Mouse (Mus musculus) C2C12 (cell line): ENCODE results near the gene N4bp1. TPM values are rescaled to one million over a fixed set of nuclear protein-coding genes. Genes with fewer than 3 reads are reported as not detected.

Experiments
- H3K27me3 ChIP-seq: one replicate; pipeline ENCODE4 v1.6.1; 2011; ENCODE audit not compliant: control insufficient read depth, insufficient read depth, insufficient read length
- H3K36me3 ChIP-seq: one replicate; pipeline ENCODE4 v1.6.1; 2011; ENCODE audit not compliant: control insufficient read depth, insufficient read depth
- H3K4me3 ChIP-seq: one replicate; pipeline ENCODE4 v1.5.1; 2011; ENCODE audit warnings: mild to moderate bottlenecking, control low read depth; ENCODE audit not compliant: poor library complexity, insufficient read depth, severe bottlenecking
- H3K79me2 ChIP-seq: one replicate; pipeline ENCODE4 v1.6.1; 2011; ENCODE audit not compliant: control insufficient read depth, insufficient read depth
- H3K79me3 ChIP-seq: one replicate; pipeline ENCODE4 v1.6.1; 2011; ENCODE audit warnings: low read depth, control low read depth
- H3ac ChIP-seq: one replicate; pipeline ENCODE3; 2011; ENCODE audit warnings: low read depth; ENCODE audit not compliant: control insufficient read depth, insufficient read length
- CEBPB ChIP-seq: IDR thresholded peaks from one replicate; pipeline ENCODE4 v1.6.1; 2011; ENCODE audit warnings: low read depth, mild to moderate bottlenecking, control low read depth, moderate library complexity
- CTCF ChIP-seq: IDR thresholded peaks from one replicate; pipeline ENCODE4 v1.5.1; 2011; ENCODE audit not compliant: control insufficient read depth, insufficient read depth, insufficient read length
- FOSL1 ChIP-seq: IDR thresholded peaks from one replicate; pipeline ENCODE4 v1.8.0; 2011; ENCODE audit warnings: mild to moderate bottlenecking, low read length; ENCODE audit not compliant: poor library complexity, insufficient read depth, severe bottlenecking
- MAX ChIP-seq: IDR thresholded peaks from one replicate; pipeline ENCODE4 v1.6.1; 2011; ENCODE audit warnings: mild to moderate bottlenecking, control low read depth
- MYOD1 ChIP-seq: IDR thresholded peaks from one replicate; pipeline ENCODE4 v1.6.1; 2011; ENCODE audit warnings: low read depth; ENCODE audit not compliant: control insufficient read depth, insufficient read length
- MYOG ChIP-seq: IDR thresholded peaks from one replicate; pipeline ENCODE4 v1.6.1; 2011; ENCODE audit not compliant: control insufficient read depth, insufficient read length; ENCODE audit errors: extremely low read depth
- USF1 ChIP-seq: IDR thresholded peaks from one replicate; pipeline ENCODE4 v1.6.1; 2011; ENCODE audit warnings: low read depth, mild to moderate bottlenecking, control low read depth, moderate library complexity
- polyA plus RNA-seq: library from polyadenylated mRNA; unstranded; fragments of >200 nt; fragmentation: generic; extraction: Trizol; gene quantifications from one replicate; pipeline ENCODE4 v1.2.1, GENCODE M21; 2012; ENCODE audit warnings: missing spikeins

N4bp1 gene
- polyA plus RNA-seq, 1 experiment: 6.4 TPM

DNA sequence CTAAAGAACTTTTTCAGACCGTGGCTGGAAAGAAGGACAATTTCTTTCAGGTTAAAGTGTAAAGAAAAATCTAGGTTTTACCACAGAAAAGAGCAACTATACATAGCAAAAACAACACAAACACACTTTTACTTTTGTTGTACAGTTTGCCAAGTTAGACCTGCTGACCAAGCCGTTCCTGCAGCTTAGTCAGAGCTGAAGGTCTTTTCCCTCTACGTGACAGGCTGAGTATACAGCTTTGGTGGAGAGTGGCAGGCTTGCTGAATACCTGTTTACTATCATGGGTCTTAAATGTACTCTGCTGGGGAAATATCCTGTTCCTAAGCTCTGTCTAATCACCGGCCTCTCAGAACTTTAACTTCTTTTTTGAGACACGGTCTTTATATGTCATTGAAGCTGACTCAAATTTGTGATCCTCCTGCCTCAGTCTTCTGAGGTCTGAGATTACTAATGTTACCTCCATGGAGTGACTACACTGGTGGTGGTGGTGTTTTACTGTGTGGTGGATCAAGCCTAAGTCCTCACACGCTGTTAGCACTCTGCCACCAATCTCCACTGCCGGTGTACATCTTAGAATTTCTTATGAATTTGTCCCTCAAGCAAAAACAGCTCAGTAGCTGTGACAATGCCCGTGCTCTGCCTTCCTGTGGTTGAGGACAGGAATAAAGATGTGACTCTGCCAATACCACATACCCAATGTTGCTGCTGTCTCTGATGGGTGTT, 31.6 kb downstream of the N4bp1 start:
- Histone ChIP-seq H3K79me2 (peaks cover 60% of the 10 kb centered on the region), H3K36me3 (peaks cover 40% of the 10 kb centered on the region), H3K4me3 (no peak overlapping the region), H3K79me3 (peaks cover 21% of the 10 kb centered on the region), H3K27me3 (no peaks in the 10 kb centered on the region), H3ac (no peak overlapping the region)
- TF ChIP-seq MYOD1: no peak
- no peak for TF ChIP-seq MAX
- TF ChIP-seq CEBPB: no peak
- no peak for TF ChIP-seq MYOG
- no peak for TF ChIP-seq CTCF
- TF ChIP-seq USF1: no peak
- TF ChIP-seq FOSL1: no peak

GRCm38 (mm10) chr8:86852491-86852890, 32.6 kb downstream of the N4bp1 start:
- H3K36me3 ChIP-seq: peaks cover 45% of the 10 kb centered on the region
- H3K79me2 ChIP-seq: peaks cover 53% of the 10 kb centered on the region
- TF ChIP-seq CEBPB: no peak
- TF ChIP-seq MAX: no peak
- TF ChIP-seq USF1: no peak
- TF ChIP-seq MYOG: no peak
- TF ChIP-seq CTCF: no peak
- no peaks in the 10 kb centered on the region for H3K27me3 ChIP-seq
- H3K4me3 ChIP-seq: no peak overlapping the region
- H3ac ChIP-seq: no peak overlapping the region
- H3K79me3 ChIP-seq: peaks cover 17% of the 10 kb centered on the region

DNA sequence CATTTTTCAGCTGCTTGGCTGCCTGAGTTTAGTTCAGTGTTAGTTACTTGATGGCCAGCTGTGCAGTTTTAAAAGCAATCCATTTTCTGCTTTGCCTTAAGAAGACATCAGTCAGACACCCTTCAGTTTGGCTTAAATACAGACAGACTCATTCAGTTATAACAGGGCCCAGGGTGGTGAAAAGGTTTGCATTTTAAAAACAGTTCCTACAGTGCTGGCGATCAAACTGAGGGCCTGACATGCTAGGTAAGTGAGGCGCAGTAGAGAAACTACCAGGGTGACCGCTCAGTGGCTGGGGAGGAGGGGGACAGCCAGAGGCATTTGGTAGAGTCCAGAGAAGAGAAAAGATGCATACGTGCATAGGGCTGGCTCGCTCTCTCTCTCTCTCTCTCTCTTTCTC, 36.2 kb downstream of the N4bp1 start:
- Histone ChIP-seq H3K79me3 (peaks cover 3% of the 10 kb centered on the region), H3K79me2 (peaks cover 19% of the 10 kb centered on the region), H3K4me3 (no peak overlapping the region), H3K27me3 (no peaks in the 10 kb centered on the region), H3K36me3 (peaks cover 38% of the 10 kb centered on the region), H3ac (no peak overlapping the region)
- TF ChIP-seq MAX (no peak), MYOD1 (no peak), CEBPB (no peak), MYOG (no peak), USF1 (no peak), CTCF (no peak), FOSL1 (no peak)

DNA sequence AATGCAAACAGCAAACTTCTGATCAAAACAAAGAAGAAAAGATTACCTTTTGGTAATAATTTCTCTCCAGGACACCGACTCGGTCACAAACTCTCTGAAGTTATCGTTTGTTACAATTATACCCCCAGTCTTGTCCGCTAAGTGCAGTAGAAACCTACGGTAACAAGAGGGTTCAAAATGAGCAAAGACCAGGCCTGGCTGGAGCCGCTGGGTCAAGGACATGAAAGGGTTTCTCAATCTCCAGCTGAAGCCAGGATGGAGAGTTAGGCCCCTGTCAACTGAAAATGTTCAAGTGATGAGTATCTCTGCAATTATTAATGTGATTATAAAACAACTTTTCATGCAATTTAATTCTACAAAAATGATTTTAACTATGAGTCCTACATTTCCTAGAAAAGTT, 36.7 kb downstream of the N4bp1 start:
- peaks cover 14% of the 10 kb centered on the region for H3K79me2 ChIP-seq
- H3K36me3 ChIP-seq: peaks cover 42% of the 10 kb centered on the region
- TF ChIP-seq MAX (no peak), USF1 (no peak), MYOG (no peak), CEBPB (no peak), CTCF (no peak), FOSL1 (no peak), MYOD1 (no peak)
- no peak overlapping the region for H3ac ChIP-seq
- H3K4me3 ChIP-seq: no peak overlapping the region
- H3K27me3 ChIP-seq: no peaks in the 10 kb centered on the region
- peaks cover 3% of the 10 kb centered on the region for H3K79me3 ChIP-seq

- peaks cover 1% of the 10 kb centered on the region for H3K79me3 ChIP-seq
- no peak for TF ChIP-seq FOSL1
- TF ChIP-seq CTCF: no peak
- TF ChIP-seq MYOG: no peak
- TF ChIP-seq CEBPB: no peak
- no peak for TF ChIP-seq MAX
- TF ChIP-seq USF1: no peak
- peaks cover 45% of the 10 kb centered on the region for H3K36me3 ChIP-seq
- H3K27me3 ChIP-seq: no peaks in the 10 kb centered on the region
- H3ac ChIP-seq: no peak overlapping the region
- H3K79me2 ChIP-seq: peaks cover 3% of the 10 kb centered on the region
- H3K4me3 ChIP-seq: no peak overlapping the region
These were observed 38.0 kb downstream of the N4bp1 start for GRCm38 (mm10) chr8:86847091-86847490.

DNA sequence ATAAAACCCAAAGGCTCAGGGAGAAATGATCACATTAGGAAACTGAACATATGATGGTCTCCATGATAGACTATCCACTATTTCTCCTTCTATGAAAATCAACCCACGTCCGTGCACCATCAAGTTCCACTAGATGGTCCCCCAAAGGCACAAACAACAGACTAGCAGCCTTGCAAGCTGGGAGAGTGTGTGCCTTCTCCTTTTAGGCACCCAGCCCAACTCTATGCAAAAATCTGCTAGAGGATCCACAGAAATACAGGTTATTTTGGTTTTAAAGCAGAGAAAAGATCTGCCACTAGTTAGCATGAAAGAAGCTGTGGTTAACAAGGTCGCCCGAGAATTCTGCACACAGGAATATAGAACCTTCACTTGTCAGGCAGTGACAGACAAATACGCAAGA, 39.2 kb downstream of the N4bp1 start:
- H3K36me3 ChIP-seq: peaks cover 54% of the 10 kb centered on the region
- no peaks in the 10 kb centered on the region for H3K79me2 ChIP-seq
- TF ChIP-seq CTCF (no peak), MAX (no peak), USF1 (no peak), CEBPB (no peak), MYOD1 (no peak), FOSL1 (no peak), MYOG (no peak)
- no peak overlapping the region for H3ac ChIP-seq
- no peaks in the 10 kb centered on the region for H3K27me3 ChIP-seq
- H3K79me3 ChIP-seq: peaks cover 1% of the 10 kb centered on the region
- no peak overlapping the region for H3K4me3 ChIP-seq
